Mouse (Mus musculus): ENCODE results near the gene Nlrp1b. TPM values are rescaled to one million over a fixed set of nuclear protein-coding genes. Genes with fewer than 3 reads are reported as not detected.

Nlrp1b gene
- polyA plus RNA-seq (2012; rRNA removed), result 0.88 and 0.97 TPM in 2 replicates

DNA sequence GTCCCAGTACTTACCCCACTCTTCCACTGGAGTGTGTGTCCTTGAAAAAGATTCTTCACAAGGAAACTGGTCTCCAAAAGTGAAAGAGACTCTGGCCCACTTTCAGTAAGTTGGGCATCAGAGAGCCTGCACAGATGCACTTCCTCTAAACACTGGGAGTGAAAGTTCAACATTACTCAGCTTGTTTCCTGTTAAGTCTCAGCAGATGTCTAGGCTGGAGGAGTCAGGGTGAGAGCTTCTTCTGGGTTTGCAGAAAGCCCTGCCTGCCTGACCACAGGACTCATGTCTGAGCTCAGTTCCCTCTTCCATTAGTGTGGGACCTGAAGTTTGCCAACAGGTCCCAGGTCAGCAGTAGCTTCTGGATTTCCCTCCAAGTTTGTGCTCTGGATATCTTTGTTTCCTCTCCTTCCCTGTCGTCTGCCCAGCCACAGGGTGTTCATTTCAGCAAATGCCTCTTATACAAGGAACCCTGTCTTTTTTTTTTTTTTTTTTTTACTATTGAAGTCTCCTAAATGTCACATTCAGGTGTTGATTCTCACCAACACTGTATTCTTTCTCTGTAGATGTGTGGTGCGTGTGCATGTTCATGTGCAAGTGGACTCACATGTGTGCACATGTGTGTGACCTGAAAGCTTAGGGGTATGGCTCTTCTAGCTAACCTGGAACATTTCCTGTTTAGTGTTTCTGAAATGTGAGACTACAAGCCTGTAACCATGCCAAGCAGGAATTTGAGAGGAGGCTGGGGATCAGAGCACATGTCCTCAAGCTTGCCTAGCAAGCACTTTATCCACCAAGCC, at the start of gene Nlrp1b:
Gene Nlrp1b (minus strand): TSS at position 50 of the 797 bp plus-strand sequence.
- 34% methylated on average over 2 of the region's 2 CpGs for WGBS
- H3K36me3 ChIP-seq (ENCODE audit: control insufficient read depth, insufficient read depth, low read length), result no peaks in the 10 kb centered on the region
- no peak within 1 kb of the TSS for H3K4me3 ChIP-seq (ENCODE audit: extremely low read depth, insufficient read depth, insufficient read length)
- H3K27me3 ChIP-seq (ENCODE audit: control insufficient read depth, insufficient read depth, low read length), result no peaks in the 10 kb centered on the region
- H3K4me1 ChIP-seq (ENCODE audit: control insufficient read depth, insufficient read depth, insufficient read length), result no peaks in the 10 kb centered on the region
- no peak within 1 kb of the TSS for H3K27ac ChIP-seq (ENCODE audit: insufficient read depth, low read length)
- TF ChIP-seq CTCF (IDR thresholded peaks at IDR 0.05; ENCODE audit: extremely low read depth, insufficient read depth, insufficient read length, insufficient replicate concordance) (no peak), POLR2A (IDR thresholded peaks at IDR 0.05; ENCODE audit: low read depth, low read length) (no peak)
- peak in 1 of 2 experiments; percentile 5 for DNase-seq (ENCODE audit: low read depth in 1 of 2, low spot score in 2 of 2)

DNA sequence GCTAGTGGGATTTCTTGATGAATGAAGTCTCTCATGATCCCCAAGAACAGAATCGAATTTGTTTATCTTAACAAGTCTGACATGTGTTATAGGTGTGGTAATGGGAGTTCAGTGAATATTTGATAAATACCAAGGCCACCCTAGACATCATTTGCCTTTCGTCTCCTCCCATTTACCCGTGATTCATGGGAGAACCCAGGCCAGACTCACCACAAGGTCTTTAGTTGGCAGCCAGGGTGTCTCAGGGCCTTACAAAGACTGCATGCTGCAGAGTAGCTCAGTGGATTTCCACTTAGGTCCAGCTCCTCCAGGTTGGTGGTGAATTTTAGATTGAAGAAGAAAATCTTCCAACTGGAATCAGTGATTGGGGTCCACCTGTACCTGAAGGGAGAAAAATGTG, 30.5 kb upstream of the Nlrp1b start:
- WGBS, result 84% methylated on average over 3 of the region's 3 CpGs

DNA sequence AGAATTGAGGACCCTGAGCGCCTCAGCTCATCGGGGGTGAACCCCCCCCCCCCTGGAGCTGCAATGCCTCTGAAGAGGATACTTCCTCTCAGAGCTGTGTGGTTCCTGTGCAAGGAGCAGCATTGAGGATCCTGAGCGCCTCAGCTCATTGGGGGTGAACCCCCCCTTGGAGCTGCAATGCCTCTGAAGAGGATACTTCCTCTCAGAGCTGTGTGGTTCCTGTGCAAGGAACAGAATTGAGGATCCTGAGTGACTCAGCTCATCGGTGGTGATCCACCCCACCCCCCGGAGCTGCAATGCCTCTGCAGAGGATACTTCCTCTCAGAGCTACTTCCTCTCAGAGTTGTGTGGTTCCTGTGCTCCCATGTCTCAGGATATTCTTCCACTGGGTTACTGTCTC, 20.8 kb upstream of the Nlrp1b start:
- DNase-seq (ENCODE audit: low read depth in 1 of 2, low spot score in 2 of 2), result no peak
- Histone ChIP-seq H3K4me3 (ENCODE audit: extremely low read depth, insufficient read depth, insufficient read length) (no peak overlapping the region), H3K4me1 (ENCODE audit: control insufficient read depth, insufficient read depth, insufficient read length) (no peaks in the 10 kb centered on the region; the same call in 1 of the 2 replicates), H3K27ac (ENCODE audit: insufficient read depth, low read length) (no peak overlapping the region), H3K27me3 (ENCODE audit: control insufficient read depth, insufficient read depth, low read length) (no peaks in the 10 kb centered on the region), H3K36me3 (ENCODE audit: control insufficient read depth, insufficient read depth, low read length) (no peaks in the 10 kb centered on the region)
- TF ChIP-seq POLR2A (IDR thresholded peaks at IDR 0.05; ENCODE audit: low read depth, low read length), result no peak
- TF ChIP-seq CTCF (IDR thresholded peaks at IDR 0.05; ENCODE audit: extremely low read depth, insufficient read depth, insufficient read length, insufficient replicate concordance), result no peak
- 4% methylated on average over 5 of the region's 5 CpGs for WGBS

More for the DNA sequence above, 30.5 kb upstream of the Nlrp1b start:
- DNase-seq (ENCODE audit: low read depth in 1 of 2, low spot score in 2 of 2), result no peak
- no peak for TF ChIP-seq CTCF (IDR thresholded peaks at IDR 0.05; ENCODE audit: extremely low read depth, insufficient read depth, insufficient read length, insufficient replicate concordance)
- no peak for TF ChIP-seq POLR2A (IDR thresholded peaks at IDR 0.05; ENCODE audit: low read depth, low read length)
- no peak overlapping the region for H3K27ac ChIP-seq (ENCODE audit: insufficient read depth, low read length)
- no peaks in the 10 kb centered on the region for H3K4me1 ChIP-seq (ENCODE audit: control insufficient read depth, insufficient read depth, insufficient read length)
- H3K27me3 ChIP-seq (ENCODE audit: control insufficient read depth, insufficient read depth, low read length), result no peaks in the 10 kb centered on the region
- no peak overlapping the region for H3K4me3 ChIP-seq (ENCODE audit: extremely low read depth, insufficient read depth, insufficient read length)
- H3K36me3 ChIP-seq (ENCODE audit: control insufficient read depth, insufficient read depth, low read length), result no peaks in the 10 kb centered on the region

- no peaks in the 10 kb centered on the region for H3K4me1 ChIP-seq (ENCODE audit: control insufficient read depth, insufficient read depth, insufficient read length)
- no peak for DNase-seq (ENCODE audit: low read depth in 1 of 2, low spot score in 2 of 2)
- no peak overlapping the region for H3K4me3 ChIP-seq (ENCODE audit: extremely low read depth, insufficient read depth, insufficient read length)
- no peaks in the 10 kb centered on the region for H3K36me3 ChIP-seq (ENCODE audit: control insufficient read depth, insufficient read depth, low read length)
- no peaks in the 10 kb centered on the region for H3K27me3 ChIP-seq (ENCODE audit: control insufficient read depth, insufficient read depth, low read length)
- no peak overlapping the region for H3K27ac ChIP-seq (ENCODE audit: insufficient read depth, low read length)
- TF ChIP-seq CTCF (IDR thresholded peaks at IDR 0.05; ENCODE audit: extremely low read depth, insufficient read depth, insufficient read length, insufficient replicate concordance) (no peak), POLR2A (IDR thresholded peaks at IDR 0.05; ENCODE audit: low read depth, low read length) (no peak)
- WGBS, result 77% methylated on average over 2 of the region's 2 CpGs
These were observed 5.9 kb downstream of the Nlrp1b start for GRCm38 (mm10) chr11:71224614-71225013.

GRCm38 (mm10) chr11:71202703-71203102, 27.8 kb downstream of the Nlrp1b start:
- Histone ChIP-seq H3K27ac (ENCODE audit: insufficient read depth, low read length) (no peak overlapping the region), H3K4me3 (ENCODE audit: extremely low read depth, insufficient read depth, insufficient read length) (no peak overlapping the region), H3K27me3 (ENCODE audit: control insufficient read depth, insufficient read depth, low read length) (no peaks in the 10 kb centered on the region), H3K4me1 (ENCODE audit: control insufficient read depth, insufficient read depth, insufficient read length) (peaks cover 4% of the 10 kb centered on the region; the same call in 1 of the 2 replicates), H3K36me3 (ENCODE audit: control insufficient read depth, insufficient read depth, low read length) (no peaks in the 10 kb centered on the region)
- TF ChIP-seq POLR2A (IDR thresholded peaks at IDR 0.05; ENCODE audit: low read depth, low read length), result no peak
- peak in 1 of 2 experiments; percentile 15 for DNase-seq (ENCODE audit: low read depth in 1 of 2, low spot score in 2 of 2)
- WGBS, result 21% methylated on average over 4 of the region's 4 CpGs

DNA sequence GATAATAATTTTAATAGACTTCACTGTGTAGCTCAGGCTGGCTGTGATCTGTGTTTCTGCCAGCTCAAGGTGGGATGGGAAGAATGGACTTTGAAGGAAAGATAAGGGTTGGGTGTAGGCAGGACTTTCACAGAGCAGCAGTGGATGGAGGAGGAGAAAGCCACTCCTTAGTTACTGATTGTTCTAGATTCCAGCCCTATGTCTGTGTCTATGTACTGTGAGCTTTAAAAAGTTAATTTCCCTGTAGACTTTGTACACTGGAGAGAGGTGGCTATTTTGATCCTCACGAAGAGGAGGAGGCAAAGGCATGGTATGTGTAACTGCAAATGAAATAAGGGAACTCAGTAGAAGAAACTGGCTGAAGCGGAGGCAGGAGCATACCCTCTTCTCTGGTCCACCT, 31.2 kb downstream of the Nlrp1b start:
- H3K36me3 ChIP-seq (ENCODE audit: control insufficient read depth, insufficient read depth, low read length), result no peaks in the 10 kb centered on the region
- no peaks in the 10 kb centered on the region for H3K27me3 ChIP-seq (ENCODE audit: control insufficient read depth, insufficient read depth, low read length)
- TF ChIP-seq POLR2A (IDR thresholded peaks at IDR 0.05; ENCODE audit: low read depth, low read length) (no peak), CTCF (IDR thresholded peaks at IDR 0.05; ENCODE audit: extremely low read depth, insufficient read depth, insufficient read length, insufficient replicate concordance) (no peak)
- H3K4me3 ChIP-seq (ENCODE audit: extremely low read depth, insufficient read depth, insufficient read length), result no peak overlapping the region
- H3K4me1 ChIP-seq (ENCODE audit: control insufficient read depth, insufficient read depth, insufficient read length), result peaks cover 4% of the 10 kb centered on the region; the same call in 1 of the 2 replicates
- WGBS, result 84% methylated on average over 2 of the region's 2 CpGs
- no peak for DNase-seq (ENCODE audit: low read depth in 1 of 2, low spot score in 2 of 2)
- H3K27ac ChIP-seq (ENCODE audit: insufficient read depth, low read length), result no peak overlapping the region

- H3K4me3 ChIP-seq (ENCODE audit: extremely low read depth, insufficient read depth, insufficient read length), result no peak overlapping the region
These were observed 60.9 kb downstream of the Nlrp1b start for GRCm38 (mm10) chr11:71169633-71170032.

More at GRCm38 (mm10) chr11:71169633-71170032, 60.9 kb downstream of the Nlrp1b start:
- no peak overlapping the region for H3K27ac ChIP-seq (ENCODE audit: insufficient read depth, low read length)
- H3K27me3 ChIP-seq (ENCODE audit: control insufficient read depth, insufficient read depth, low read length), result no peaks in the 10 kb centered on the region
- WGBS, result 77% methylated on average over 1 of the region's 1 CpGs
- no peaks in the 10 kb centered on the region for H3K36me3 ChIP-seq (ENCODE audit: control insufficient read depth, insufficient read depth, low read length)
- H3K4me1 ChIP-seq (ENCODE audit: control insufficient read depth, insufficient read depth, insufficient read length), result no peaks in the 10 kb centered on the region
- no peak for DNase-seq (ENCODE audit: low read depth in 1 of 2, low spot score in 2 of 2)
- TF ChIP-seq CTCF (IDR thresholded peaks at IDR 0.05; ENCODE audit: extremely low read depth, insufficient read depth, insufficient read length, insufficient replicate concordance) (no peak), POLR2A (IDR thresholded peaks at IDR 0.05; ENCODE audit: low read depth, low read length) (no peak)
